Mouse (Mus musculus): ENCODE data around the gene Chil4. TPM values are rescaled to one million over a fixed set of nuclear protein-coding genes. Genes with fewer than 3 reads are reported as not detected.
"Not testable (repeated sequence)": the region's sequence is repeated elsewhere in the genome, so short reads cannot be mapped to it uniquely, and the experiment has no call there.

The Chil4 gene
- total and polyA plus RNA-seq, 3 experiments: 0.11 TPM; not detected in 2

GRCm38 (mm10) chr3:106239196-106239791 is 20.0 kb upstream of the Chil4 start:
- Histone ChIP-seq H3K9me3 (replicated peaks) (no peaks in the 10 kb centered on the region), H3K27me3 (ENCODE audit: insufficient read depth, low read length) (no peaks in the 10 kb centered on the region), H3K4me1 (ENCODE audit: insufficient read depth, low read depth, low read length) (no peaks in the 10 kb centered on the region), H3K36me3 (replicated peaks) (no peaks in the 10 kb centered on the region), H3K4me3 (ENCODE audit: low read depth, low read length) (no peak overlapping the region)
- TF ChIP-seq CTCF (IDR thresholded peaks at IDR 0.05; ENCODE audit: low read depth, low read length) (no peak), GATA2 (IDR thresholded peaks at IDR 0.05; ENCODE audit: borderline replicate concordance, low read depth, low read length) (no peak), TAL1 (conservative IDR thresholded peaks at IDR 0.05; ENCODE audit: low read depth, low read length) (no peak), GATA1 (IDR thresholded peaks at IDR 0.05; ENCODE audit: borderline replicate concordance, low read length) (no peak), POLR2AphosphoS5 (IDR thresholded peaks at IDR 0.05; ENCODE audit: insufficient replicate concordance, low read depth, low read length) (no peak)
- ATAC-seq (ENCODE audit: extremely low read depth, insufficient number of reproducible peaks, low FRiP score, poor library complexity, severe bottlenecking): no peak
- no peak for DNase-seq (ENCODE audit: low spot score)

DNA sequence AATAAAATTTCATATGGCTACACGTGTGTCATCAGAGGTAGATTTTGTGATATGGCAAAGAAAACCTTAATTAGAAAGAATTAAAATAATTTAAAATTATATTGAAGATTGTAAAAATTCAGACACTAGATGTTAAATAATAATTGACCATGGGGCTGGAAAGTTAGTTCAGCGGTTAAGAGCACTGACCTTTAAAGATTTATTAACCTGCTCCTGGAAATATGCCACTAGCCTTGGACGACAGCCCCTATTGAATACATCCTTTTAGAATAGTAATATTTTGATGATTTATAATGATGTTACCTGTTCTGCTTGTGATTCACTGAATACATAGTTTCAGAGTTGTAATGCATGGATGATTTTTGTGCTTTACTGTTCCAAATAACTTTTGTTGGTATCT is 4.1 kb upstream of the Chil4 start:
- not testable (repeated sequence) for H3K9me3 ChIP-seq (replicated peaks); ATAC-seq (ENCODE audit: extremely low read depth, insufficient number of reproducible peaks, low FRiP score, poor library complexity, severe bottlenecking); DNase-seq (ENCODE audit: low spot score); H3K27me3 ChIP-seq (ENCODE audit: insufficient read depth, low read length); H3K4me1 ChIP-seq (ENCODE audit: insufficient read depth, low read depth, low read length); H3K36me3 ChIP-seq (replicated peaks); H3K4me3 ChIP-seq (ENCODE audit: low read depth, low read length)

DNA sequence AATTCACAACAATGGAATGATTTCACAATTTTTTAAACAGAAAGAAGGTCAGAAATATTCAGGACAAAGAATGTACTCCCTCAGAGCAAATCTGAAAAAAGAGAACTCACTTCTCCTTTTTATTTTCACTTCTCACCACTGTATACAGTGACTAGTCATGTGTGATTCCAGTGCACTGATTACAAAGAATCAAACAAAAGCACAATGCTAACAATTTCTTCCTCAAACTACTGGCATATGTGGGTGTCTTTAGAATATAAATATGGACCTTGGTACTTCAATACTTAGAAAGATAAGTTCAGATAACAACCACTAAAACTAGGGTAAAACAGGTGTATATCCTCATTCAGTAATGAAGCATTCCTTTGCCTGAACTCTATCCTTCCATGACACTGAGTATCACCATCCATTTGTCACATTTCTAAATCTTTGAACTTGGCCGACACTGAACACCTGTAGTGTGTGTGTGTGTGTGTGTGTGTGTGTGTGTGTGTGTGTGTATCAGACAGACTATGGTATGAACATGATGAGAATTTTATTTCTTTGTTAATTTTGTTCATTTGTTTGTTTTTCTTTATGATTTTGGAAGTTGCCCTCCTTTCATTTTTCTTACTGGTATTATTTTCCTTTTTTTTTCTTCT is 2.4 kb upstream of the Chil4 start:
- Histone ChIP-seq H3K4me1 (ENCODE audit: insufficient read depth, low read depth, low read length) (no peaks in the 10 kb centered on the region), H3K36me3 (replicated peaks) (no peaks in the 10 kb centered on the region), H3K9me3 (replicated peaks) (no peaks in the 10 kb centered on the region), H3K4me3 (ENCODE audit: low read depth, low read length) (no peak overlapping the region), H3K27me3 (ENCODE audit: insufficient read depth, low read length) (no peaks in the 10 kb centered on the region)
- TF ChIP-seq TAL1 (conservative IDR thresholded peaks at IDR 0.05; ENCODE audit: low read depth, low read length) (no peak), GATA1 (IDR thresholded peaks at IDR 0.05; ENCODE audit: borderline replicate concordance, low read length) (no peak), GATA2 (IDR thresholded peaks at IDR 0.05; ENCODE audit: borderline replicate concordance, low read depth, low read length) (no peak), POLR2AphosphoS5 (IDR thresholded peaks at IDR 0.05; ENCODE audit: insufficient replicate concordance, low read depth, low read length) (no peak), CTCF (IDR thresholded peaks at IDR 0.05; ENCODE audit: low read depth, low read length) (no peak)
- no peak for DNase-seq (ENCODE audit: low spot score)
- no peak for ATAC-seq (ENCODE audit: extremely low read depth, insufficient number of reproducible peaks, low FRiP score, poor library complexity, severe bottlenecking)

- H3K27me3 ChIP-seq (ENCODE audit: insufficient read depth, low read length); H3K4me3 ChIP-seq (ENCODE audit: low read depth, low read length); DNase-seq (ENCODE audit: low spot score); H3K9me3 ChIP-seq (replicated peaks); H3K36me3 ChIP-seq (replicated peaks); H3K4me1 ChIP-seq (ENCODE audit: insufficient read depth, low read depth, low read length); ATAC-seq (ENCODE audit: extremely low read depth, insufficient number of reproducible peaks, low FRiP score, poor library complexity, severe bottlenecking): not testable (repeated sequence)
These were observed 888 bp downstream of the Chil4 start for GRCm38 (mm10) chr3:106218284-106218954.

- H3K36me3 ChIP-seq (replicated peaks); H3K4me3 ChIP-seq (ENCODE audit: low read depth, low read length); H3K4me1 ChIP-seq (ENCODE audit: insufficient read depth, low read depth, low read length); H3K27me3 ChIP-seq (ENCODE audit: insufficient read depth, low read length); ATAC-seq (ENCODE audit: extremely low read depth, insufficient number of reproducible peaks, low FRiP score, poor library complexity, severe bottlenecking); DNase-seq (ENCODE audit: low spot score); H3K9me3 ChIP-seq (replicated peaks): not testable (repeated sequence)
These were observed 21.3 kb downstream of the Chil4 start for GRCm38 (mm10) chr3:106198030-106198429.

GRCm38 (mm10) chr3:106197246-106197645 is 22.1 kb downstream of the Chil4 start:
- not testable (repeated sequence) for ATAC-seq (ENCODE audit: extremely low read depth, insufficient number of reproducible peaks, low FRiP score, poor library complexity, severe bottlenecking); H3K36me3 ChIP-seq (replicated peaks); H3K4me1 ChIP-seq (ENCODE audit: insufficient read depth, low read depth, low read length); H3K9me3 ChIP-seq (replicated peaks); H3K4me3 ChIP-seq (ENCODE audit: low read depth, low read length); DNase-seq (ENCODE audit: low spot score); H3K27me3 ChIP-seq (ENCODE audit: insufficient read depth, low read length)

- Histone ChIP-seq H3K36me3 (replicated peaks) (no peaks in the 10 kb centered on the region), H3K9me3 (replicated peaks) (no peaks in the 10 kb centered on the region), H3K4me1 (ENCODE audit: insufficient read depth, low read depth, low read length) (no peaks in the 10 kb centered on the region), H3K4me3 (ENCODE audit: low read depth, low read length) (no peak overlapping the region), H3K27me3 (ENCODE audit: insufficient read depth, low read length) (no peaks in the 10 kb centered on the region)
- DNase-seq (ENCODE audit: low spot score): no peak
- ATAC-seq (ENCODE audit: extremely low read depth, insufficient number of reproducible peaks, low FRiP score, poor library complexity, severe bottlenecking): no peak
- TF ChIP-seq GATA2 (IDR thresholded peaks at IDR 0.05; ENCODE audit: borderline replicate concordance, low read depth, low read length): no peak
- TF ChIP-seq TAL1 (conservative IDR thresholded peaks at IDR 0.05; ENCODE audit: low read depth, low read length): no peak
- TF ChIP-seq CTCF (IDR thresholded peaks at IDR 0.05; ENCODE audit: low read depth, low read length): no peak
- TF ChIP-seq GATA1 (IDR thresholded peaks at IDR 0.05; ENCODE audit: borderline replicate concordance, low read length): no peak
- TF ChIP-seq POLR2AphosphoS5 (IDR thresholded peaks at IDR 0.05; ENCODE audit: insufficient replicate concordance, low read depth, low read length): no peak
These were observed 23.0 kb downstream of the Chil4 start for GRCm38 (mm10) chr3:106196276-106196675.
